Mouse (Mus musculus) limb, embryonic 12.5 days (tissue): ENCODE measurements around the gene Terb2. TPM values are rescaled to one million over a fixed set of nuclear protein-coding genes. Genes with fewer than 3 reads are reported as not detected.

Experiments used
- ATAC-seq: fragments of 200-750 bp; cut with Nextera tagmentation; 2 replicates; pipeline ENCODE4 v1.8.0; 2017; ENCODE audit warnings: low read depth, moderate TSS enrichment; ENCODE audit not compliant: insufficient number of reproducible peaks, insufficient read depth, low FRiP score, low TSS enrichment
- H3K27ac ChIP-seq: fragments of 300-500 bp; sonication (generic); 2 replicates; pipeline ENCODE4 v1.5.1; 2016; ENCODE audit warnings: mild to moderate bottlenecking, moderate library complexity
- H3K27me3 ChIP-seq: fragments of 300-500 bp; sonication (generic); 2 replicates; pipeline ENCODE4 v1.6.1; 2016; ENCODE audit warnings: mild to moderate bottlenecking, moderate library complexity
- H3K36me3 ChIP-seq: fragments of 300-500 bp; sonication (generic); 2 replicates; pipeline ENCODE4 v1.6.1; 2016; ENCODE audit warnings: mild to moderate bottlenecking, moderate library complexity
- H3K4me1 ChIP-seq: fragments of 300-500 bp; sonication (generic); replicated peaks from 2 replicates; pipeline ENCODE4 v1.6.1; 2016
- H3K4me2 ChIP-seq: fragments of 300-500 bp; sonication (generic); 2 replicates; pipeline ENCODE4 v1.6.1; 2016; ENCODE audit warnings: mild to moderate bottlenecking, moderate library complexity
- H3K4me3 ChIP-seq: fragments of 300-500 bp; sonication (generic); replicated peaks from 2 replicates; pipeline ENCODE4 v1.5.1; 2016; ENCODE audit warnings: mild to moderate bottlenecking
- H3K9ac ChIP-seq: fragments of 300-500 bp; sonication (generic); replicated peaks from 2 replicates; pipeline ENCODE4 v1.6.1; 2016; ENCODE audit warnings: mild to moderate bottlenecking, moderate library complexity
- H3K9me3 ChIP-seq: fragments of 300-500 bp; sonication (generic); 2 replicates; pipeline ENCODE4 v1.6.1; 2016; ENCODE audit warnings: mild to moderate bottlenecking, moderate library complexity
- WGBS: fragments of 180-500 bp; shearing (Covaris S2); methylation state at CpG from one replicate; pipeline ENCODE4 v1.1.7; 2016; 5-methylcytosine and 5-hydroxymethylcytosine counted together
- polyA plus RNA-seq: library from polyadenylated mRNA; unstranded; fragments of >200 nt; fragmentation: Nextera tagmentation; extraction: Ambion mirVana; gene quantifications from 2 replicates; pipeline ENCODE4 v1.2.1, GENCODE M21; 2016

Gene Terb2
- polyA plus RNA-seq, 1 experiment from 2014 or later, result not detected

DNA sequence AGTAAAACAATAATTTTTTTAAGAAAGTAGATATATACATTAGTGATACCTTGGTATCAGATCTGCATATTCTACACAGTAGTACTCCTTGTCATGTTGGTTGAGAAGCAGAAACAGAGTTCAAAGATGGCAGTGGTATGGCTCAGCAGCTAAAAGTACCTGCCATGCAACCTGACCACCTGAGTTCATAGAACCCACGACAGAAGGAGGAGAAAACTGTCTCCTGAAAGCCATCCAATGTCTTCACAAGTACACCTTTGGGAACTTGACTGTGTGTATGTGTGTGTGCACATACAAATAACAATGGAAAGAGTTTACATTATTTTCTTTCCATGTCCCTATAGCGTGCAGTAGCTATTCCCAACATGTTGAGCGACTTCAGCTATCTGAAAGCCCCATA, 36.4 kb upstream of the Terb2 start:
- no peak overlapping the region for H3K4me3 ChIP-seq
- no peaks in the 10 kb centered on the region for H3K27me3 ChIP-seq
- H3K9me3 ChIP-seq, result no peaks in the 10 kb centered on the region
- ATAC-seq, result no peak
- 77% methylated on average over 3 of the region's 3 CpGs for WGBS
- peaks cover 16% of the 10 kb centered on the region; the same call in 1 of the 2 replicates for H3K36me3 ChIP-seq
- H3K9ac ChIP-seq, result no peak overlapping the region
- no peak overlapping the region for H3K4me2 ChIP-seq
- no peak overlapping the region for H3K27ac ChIP-seq
- H3K4me1 ChIP-seq, result no peaks in the 10 kb centered on the region; the same call in 1 of the 2 replicates

GRCm38 (mm10) chr2:122151221-122151620, 34.9 kb upstream of the Terb2 start:
- H3K36me3 ChIP-seq, result peaks cover 20% of the 10 kb centered on the region; the same call in 1 of the 2 replicates
- WGBS, result 100% methylated on average over 1 of the region's 1 CpGs
- H3K9me3 ChIP-seq, result no peaks in the 10 kb centered on the region
- H3K27me3 ChIP-seq, result no peaks in the 10 kb centered on the region
- H3K27ac ChIP-seq, result no peak overlapping the region
- H3K4me3 ChIP-seq, result no peak overlapping the region
- H3K9ac ChIP-seq, result no peak overlapping the region
- ATAC-seq, result no peak
- no peak overlapping the region for H3K4me2 ChIP-seq
- no peaks in the 10 kb centered on the region; the same call in 1 of the 2 replicates for H3K4me1 ChIP-seq

- Histone ChIP-seq H3K4me3 (no peak overlapping the region), H3K4me2 (no peak overlapping the region), H3K4me1 (no peaks in the 10 kb centered on the region; the same call in 1 of the 2 replicates), H3K27ac (no peak overlapping the region), H3K36me3 (peaks cover 20% of the 10 kb centered on the region; the same call in 1 of the 2 replicates), H3K9ac (no peak overlapping the region), H3K27me3 (no peaks in the 10 kb centered on the region), H3K9me3 (no peaks in the 10 kb centered on the region)
- 81% methylated on average over 3 of the region's 3 CpGs for WGBS
- ATAC-seq, result no peak
Observed at GRCm38 (mm10) chr2:122152850-122153249, 33.2 kb upstream of the Terb2 start.

- Histone ChIP-seq H3K4me2 (no peak overlapping the region), H3K9ac (no peak overlapping the region), H3K9me3 (no peaks in the 10 kb centered on the region), H3K4me1 (no peaks in the 10 kb centered on the region; the same call in 1 of the 2 replicates), H3K36me3 (peaks cover 20% of the 10 kb centered on the region; the same call in 1 of the 2 replicates), H3K4me3 (no peak overlapping the region), H3K27me3 (no peaks in the 10 kb centered on the region), H3K27ac (no peak overlapping the region)
- 85% methylated on average over 7 of the region's 7 CpGs for WGBS
- ATAC-seq, result no peak
Observed at GRCm38 (mm10) chr2:122153681-122154365, 32.2 kb upstream of the Terb2 start.

DNA sequence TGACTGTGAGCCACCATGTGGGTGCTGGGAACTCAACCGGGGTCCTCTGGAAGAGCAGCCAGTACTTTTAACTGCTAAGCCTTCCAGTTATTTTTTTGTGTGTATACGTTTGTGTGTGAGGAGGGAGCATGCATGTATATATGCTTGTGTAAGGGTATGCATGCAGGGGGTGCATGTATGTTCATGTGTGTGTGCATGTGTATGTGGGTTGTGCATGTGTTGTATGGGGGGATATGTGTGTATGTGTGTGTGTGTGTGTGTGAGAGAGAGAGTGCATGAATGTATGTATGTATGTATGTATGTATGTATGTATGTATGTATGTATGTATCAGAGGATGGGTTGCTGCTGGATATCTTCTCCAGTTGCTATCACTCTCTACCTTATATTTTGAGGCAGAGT, 31.6 kb upstream of the Terb2 start:
- Histone ChIP-seq H3K9ac (no peak overlapping the region), H3K4me3 (no peak overlapping the region), H3K4me2 (no peak overlapping the region), H3K9me3 (no peaks in the 10 kb centered on the region), H3K27me3 (no peaks in the 10 kb centered on the region), H3K36me3 (peaks cover 20% of the 10 kb centered on the region; the same call in 1 of the 2 replicates), H3K27ac (no peak overlapping the region), H3K4me1 (no peaks in the 10 kb centered on the region)
- 94% methylated on average over 2 of the region's 2 CpGs for WGBS
- ATAC-seq, result no peak

DNA sequence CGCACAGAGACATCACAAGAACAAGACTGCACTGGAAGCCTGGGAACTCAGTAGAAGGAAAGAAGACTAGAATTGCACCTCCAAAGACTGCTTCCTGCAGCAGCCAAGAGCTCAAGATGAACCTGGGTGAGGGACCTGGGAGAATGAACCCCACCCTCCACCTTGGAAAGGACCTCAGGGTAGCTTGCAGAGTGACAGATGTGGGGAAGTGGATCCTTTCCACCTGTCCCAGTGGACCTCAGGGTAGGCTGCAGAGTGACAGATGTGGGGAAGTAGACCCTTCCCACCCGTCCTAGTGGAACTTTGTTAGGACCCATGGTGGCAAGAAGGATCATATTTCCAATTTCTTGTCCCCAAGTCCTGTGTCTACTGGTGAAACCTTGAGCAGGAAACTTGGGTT, 30.8 kb upstream of the Terb2 start:
- Histone ChIP-seq H3K4me1 (no peaks in the 10 kb centered on the region), H3K36me3 (peaks cover 20% of the 10 kb centered on the region; the same call in 1 of the 2 replicates), H3K27me3 (no peaks in the 10 kb centered on the region), H3K9ac (no peak overlapping the region), H3K4me3 (no peak overlapping the region), H3K27ac (no peak overlapping the region), H3K4me2 (no peak overlapping the region), H3K9me3 (no peaks in the 10 kb centered on the region)
- WGBS, result 78% methylated on average over 2 of the region's 2 CpGs
- ATAC-seq, result no peak

GRCm38 (mm10) chr2:122156051-122156700, 29.9 kb upstream of the Terb2 start:
- no peaks in the 10 kb centered on the region for H3K9me3 ChIP-seq
- H3K9ac ChIP-seq, result no peak overlapping the region
- H3K4me2 ChIP-seq, result no peak overlapping the region
- no peak overlapping the region for H3K27ac ChIP-seq
- H3K4me3 ChIP-seq, result no peak overlapping the region
- no peak for ATAC-seq
- H3K36me3 ChIP-seq, result peaks cover 17% of the 10 kb centered on the region; the same call in 1 of the 2 replicates
- 95% methylated on average over 4 of the region's 4 CpGs for WGBS
- no peaks in the 10 kb centered on the region for H3K4me1 ChIP-seq
- no peaks in the 10 kb centered on the region for H3K27me3 ChIP-seq

- ATAC-seq, result no peak
- Histone ChIP-seq H3K9me3 (no peaks in the 10 kb centered on the region), H3K27ac (no peak overlapping the region)
Observed at GRCm38 (mm10) chr2:122157561-122157960, 28.5 kb upstream of the Terb2 start.

GRCm38 (mm10) chr2:122158362-122158802, 27.7 kb upstream of the Terb2 start:
- Histone ChIP-seq H3K36me3 (peaks cover 9% of the 10 kb centered on the region; the same call in 1 of the 2 replicates), H3K27ac (no peak overlapping the region), H3K4me3 (no peak overlapping the region), H3K4me2 (no peak overlapping the region), H3K4me1 (0 out of 2 replicates have a peak, but pooled peaks cover 2% of the 10 kb centered on the region), H3K9ac (no peak overlapping the region), H3K27me3 (no peaks in the 10 kb centered on the region), H3K9me3 (no peaks in the 10 kb centered on the region)
- ATAC-seq, result no peak
- 65% methylated on average over 6 of the region's 6 CpGs for WGBS

More at GRCm38 (mm10) chr2:122157561-122157960, 28.5 kb upstream of the Terb2 start:
- no peak overlapping the region for H3K4me2 ChIP-seq
- peaks cover 9% of the 10 kb centered on the region; the same call in 1 of the 2 replicates for H3K36me3 ChIP-seq
- no peak overlapping the region for H3K9ac ChIP-seq
- H3K27me3 ChIP-seq, result no peaks in the 10 kb centered on the region
- H3K4me3 ChIP-seq, result no peak overlapping the region
- 0 out of 2 replicates have a peak, but pooled peaks cover 2% of the 10 kb centered on the region for H3K4me1 ChIP-seq

GRCm38 (mm10) chr2:122159667-122160066, 26.4 kb upstream of the Terb2 start:
- H3K27ac ChIP-seq, result no peak overlapping the region
- H3K4me1 ChIP-seq, result peaks cover 10% of the 10 kb centered on the region; the same call in 1 of the 2 replicates
- peaks cover 4% of the 10 kb centered on the region; the same call in 1 of the 2 replicates for H3K36me3 ChIP-seq
- WGBS, result 81% methylated on average over 6 of the region's 6 CpGs
- no peak overlapping the region for H3K9ac ChIP-seq
- H3K4me3 ChIP-seq, result no peak overlapping the region
- ATAC-seq, result no peak
- no peaks in the 10 kb centered on the region for H3K27me3 ChIP-seq
- H3K4me2 ChIP-seq, result no peak overlapping the region
- no peaks in the 10 kb centered on the region for H3K9me3 ChIP-seq

DNA sequence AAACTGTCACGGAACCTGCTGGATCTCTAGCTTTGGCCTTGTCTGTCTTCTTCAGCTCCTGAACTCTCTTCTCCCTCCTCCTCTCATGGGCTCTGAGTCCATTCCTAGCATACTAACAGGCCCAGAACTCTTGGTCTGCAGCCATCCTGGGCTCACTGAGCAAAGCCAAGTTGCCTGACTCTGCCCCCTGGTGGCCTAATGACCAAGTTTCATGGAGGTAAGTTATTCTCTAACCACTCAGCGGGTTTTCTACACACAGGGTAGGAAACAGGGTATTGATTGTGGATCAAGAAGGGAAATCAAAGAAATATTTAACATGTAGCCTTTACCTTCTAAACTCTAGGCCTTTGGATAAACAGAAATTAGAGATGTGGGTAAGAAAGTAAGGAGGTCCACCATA, 25.4 kb upstream of the Terb2 start, which contains the start of gene Trim69:
TSS of gene Trim69 (plus strand) at position 21 of the 400 bp plus-strand sequence.
- WGBS, result 44% methylated on average over 2 of the region's 2 CpGs
- ATAC-seq, result no peak
- no peak within 1 kb of the TSS for H3K9ac ChIP-seq
- H3K36me3 ChIP-seq, result no peaks in the 10 kb centered on the region
- no peak within 1 kb of the TSS for H3K4me3 ChIP-seq
- no peak within 1 kb of the TSS for H3K27ac ChIP-seq
- H3K9me3 ChIP-seq, result no peaks in the 10 kb centered on the region
- H3K27me3 ChIP-seq, result no peaks in the 10 kb centered on the region
- H3K4me1 ChIP-seq, result peaks cover 10% of the 10 kb centered on the region; the same call in 1 of the 2 replicates
- H3K4me2 ChIP-seq, result no peak within 1 kb of the TSS
